Mouse (Mus musculus) limb, embryonic 10.5 days (tissue): ENCODE data around the gene Mark3. TPM values are rescaled to one million over a fixed set of nuclear protein-coding genes. Genes with fewer than 3 reads are reported as not detected.

Experiments
- DNase-seq: peaks from one replicate; pipeline ENCODE4 v3.0.0-alpha.2; 2017; ENCODE audit warnings: low spot score
- H3K27ac ChIP-seq: fragments of 300-500 bp; sonication (generic); 2 replicates; pipeline ENCODE4 v1.5.1; 2016; ENCODE audit warnings: mild to moderate bottlenecking
- H3K27me3 ChIP-seq: fragments of 300-500 bp; sonication (generic); 2 replicates; pipeline ENCODE4 v1.6.1; 2016; ENCODE audit warnings: low read depth, mild to moderate bottlenecking; ENCODE audit not compliant: poor library complexity, severe bottlenecking
- H3K36me3 ChIP-seq: fragments of 300-500 bp; sonication (generic); 2 replicates; pipeline ENCODE4 v1.6.1; 2016; ENCODE audit warnings: mild to moderate bottlenecking, moderate library complexity
- H3K4me1 ChIP-seq: fragments of 300-500 bp; sonication (generic); 2 replicates; pipeline ENCODE4 v1.6.1; 2016
- H3K4me3 ChIP-seq: fragments of 300-500 bp; sonication (generic); 2 replicates; pipeline ENCODE4 v1.5.1; 2016; ENCODE audit warnings: mild to moderate bottlenecking, moderate library complexity
- H3K9me3 ChIP-seq: fragments of 300-500 bp; sonication (generic); replicated peaks from 2 replicates; pipeline ENCODE4 v1.6.1; 2016; ENCODE audit warnings: mild to moderate bottlenecking
- WGBS: fragments of 180-500 bp; shearing (Covaris S2); methylation state at CpG from one replicate; pipeline ENCODE4 v1.1.7; 2016; 5-methylcytosine and 5-hydroxymethylcytosine counted together
- polyA plus RNA-seq: library from polyadenylated mRNA; unstranded; fragments of >200 nt; fragmentation: Nextera tagmentation; extraction: Ambion mirVana; gene quantifications from 2 replicates; pipeline ENCODE4 v1.2.1, GENCODE M21; 2016

Gene Mark3
- 47.4 and 50.6 TPM in 2 replicates for polyA plus RNA-seq

DNA sequence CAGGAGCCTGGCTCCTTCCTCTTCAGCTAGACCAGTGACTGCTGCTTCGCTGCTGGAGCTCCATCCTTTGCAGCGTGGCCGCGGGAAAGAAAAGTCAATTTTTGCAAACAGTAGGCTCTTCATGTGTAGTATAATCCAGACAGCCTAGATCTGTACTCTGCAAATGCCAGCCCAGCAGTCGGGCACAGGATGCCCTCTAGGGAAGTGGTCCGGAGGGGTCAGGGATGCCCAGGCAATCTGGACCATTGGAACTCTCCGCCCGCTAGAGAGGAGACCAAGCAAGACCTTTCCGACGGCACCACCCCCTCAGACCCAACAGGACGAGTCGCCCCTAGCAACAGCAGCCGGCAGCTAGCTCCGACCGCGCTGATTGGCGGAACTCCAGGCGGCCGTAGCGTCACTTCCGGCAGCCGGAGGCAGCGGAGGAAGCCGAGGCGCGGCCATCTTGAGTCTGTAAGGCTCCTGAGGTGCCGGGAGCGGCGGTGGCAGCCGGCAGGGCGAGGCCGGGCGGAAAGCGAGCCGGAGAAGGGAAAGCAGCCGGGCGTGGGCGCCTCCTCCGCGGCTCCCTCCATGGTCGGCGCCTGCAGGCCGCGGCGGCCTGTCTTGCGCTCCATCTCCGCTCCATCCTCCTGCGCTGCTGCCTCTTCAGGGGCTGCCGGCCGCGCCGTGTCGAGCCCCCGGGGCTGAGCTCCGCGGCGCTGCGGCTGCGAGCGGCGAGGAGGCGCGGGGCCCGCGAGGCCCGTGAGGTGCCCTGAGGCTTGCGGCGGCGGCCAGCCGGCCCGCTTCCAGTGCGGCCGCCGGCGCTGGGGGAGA, at the start of gene Mark3:
TSS of gene Mark3 (plus strand) at position 450 of the 813 bp plus-strand sequence.
- Histone ChIP-seq H3K4me3 (peak within 1 kb of the TSS; percentile 100), H3K27me3 (0 out of 2 replicates have a peak, but pooled peaks cover 3% of the 10 kb centered on the region), H3K9me3 (no peaks in the 10 kb centered on the region), H3K36me3 (peaks cover 18% of the 10 kb centered on the region), H3K4me1 (peaks cover 27% of the 10 kb centered on the region), H3K27ac (peak within 1 kb of the TSS; percentile 97)
- peak; percentile 97 for DNase-seq
- WGBS = under 1% methylated on average over 75 of the region's 75 CpGs

- Histone ChIP-seq H3K9me3 (peaks cover 3% of the 10 kb centered on the region; the same call in 1 of the 2 replicates), H3K4me3 (no peak overlapping the region), H3K36me3 (no peaks in the 10 kb centered on the region), H3K27ac (no peak overlapping the region), H3K4me1 (no peaks in the 10 kb centered on the region), H3K27me3 (no peaks in the 10 kb centered on the region)
- no peak for DNase-seq
- 83% methylated on average over 3 of the region's 3 CpGs for WGBS
These were observed 49.4 kb upstream of the Mark3 start for GRCm38 (mm10) chr12:111524883-111525282.

GRCm38 (mm10) chr12:111527643-111528281, 46.6 kb upstream of the Mark3 start:
- Histone ChIP-seq H3K9me3 (no peaks in the 10 kb centered on the region), H3K27ac (no peak overlapping the region), H3K36me3 (no peaks in the 10 kb centered on the region), H3K27me3 (no peaks in the 10 kb centered on the region), H3K4me1 (no peaks in the 10 kb centered on the region), H3K4me3 (no peak overlapping the region)
- DNase-seq = no peak
- WGBS = 73% methylated on average over 8 of the region's 8 CpGs

GRCm38 (mm10) chr12:111529192-111529591, 45.1 kb upstream of the Mark3 start:
- H3K9me3 ChIP-seq = no peaks in the 10 kb centered on the region
- H3K4me3 ChIP-seq = no peak overlapping the region
- H3K27me3 ChIP-seq = no peaks in the 10 kb centered on the region
- WGBS = 22% methylated on average over 8 of the region's 8 CpGs
- no peak for DNase-seq
- H3K36me3 ChIP-seq = no peaks in the 10 kb centered on the region
- H3K27ac ChIP-seq = no peak overlapping the region
- no peaks in the 10 kb centered on the region for H3K4me1 ChIP-seq

GRCm38 (mm10) chr12:111533096-111533794, 41.1 kb upstream of the Mark3 start:
- Histone ChIP-seq H3K4me3 (no peak overlapping the region), H3K9me3 (no peaks in the 10 kb centered on the region), H3K36me3 (no peaks in the 10 kb centered on the region; the same call in 1 of the 2 replicates), H3K27ac (no peak overlapping the region), H3K4me1 (peaks cover 8% of the 10 kb centered on the region), H3K27me3 (no peaks in the 10 kb centered on the region)
- 61% methylated on average over 11 of the region's 11 CpGs for WGBS
- no peak for DNase-seq

DNA sequence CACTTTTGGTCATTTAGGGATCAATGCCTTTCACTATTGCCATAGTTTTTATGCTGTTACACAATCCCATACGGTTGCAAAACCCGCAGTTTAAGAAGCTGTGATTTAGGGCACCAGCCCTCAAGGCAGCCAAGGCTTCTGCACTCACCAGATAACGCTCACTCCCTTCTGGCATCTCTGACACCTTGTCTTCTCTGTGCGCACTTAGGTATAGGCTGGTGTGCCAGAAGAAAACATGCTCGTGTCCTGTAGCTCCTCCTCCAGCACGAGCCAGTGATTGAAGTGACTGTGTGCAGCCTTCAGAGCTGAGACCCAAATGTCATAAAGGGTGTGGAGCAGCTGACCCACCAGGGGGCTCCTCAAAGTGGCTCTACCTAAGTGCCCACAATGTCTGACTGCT, 39.0 kb upstream of the Mark3 start:
- Histone ChIP-seq H3K4me3 (no peak overlapping the region), H3K27me3 (no peaks in the 10 kb centered on the region), H3K4me1 (peaks cover 18% of the 10 kb centered on the region), H3K27ac (no peak overlapping the region), H3K9me3 (no peaks in the 10 kb centered on the region), H3K36me3 (peaks cover 19% of the 10 kb centered on the region)
- 58% methylated on average over 6 of the region's 6 CpGs for WGBS
- DNase-seq = no peak

DNA sequence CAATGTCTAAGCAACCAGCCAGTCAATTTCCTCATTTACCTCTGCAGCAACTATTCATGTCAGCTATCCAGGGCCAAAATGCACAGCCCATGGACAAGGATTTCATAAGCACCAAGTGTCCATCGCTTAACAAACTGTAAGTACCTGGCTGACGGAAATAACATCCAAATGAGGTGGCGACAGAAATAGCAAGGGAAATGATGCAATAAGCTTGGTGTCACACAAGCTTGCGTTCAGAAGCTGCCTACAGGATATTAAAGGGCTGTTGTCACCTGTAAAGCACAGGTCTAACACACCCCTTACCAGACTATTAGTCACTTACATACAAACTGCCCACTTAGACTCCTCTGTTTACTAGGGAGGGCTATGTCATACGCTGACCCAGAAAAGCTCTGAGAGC, 38.6 kb upstream of the Mark3 start:
- Histone ChIP-seq H3K27me3 (no peaks in the 10 kb centered on the region), H3K9me3 (no peaks in the 10 kb centered on the region), H3K4me3 (no peak overlapping the region), H3K27ac (no peak overlapping the region), H3K4me1 (peaks cover 21% of the 10 kb centered on the region), H3K36me3 (peaks cover 23% of the 10 kb centered on the region)
- 87% methylated on average over 5 of the region's 5 CpGs for WGBS
- no peak for DNase-seq

DNA sequence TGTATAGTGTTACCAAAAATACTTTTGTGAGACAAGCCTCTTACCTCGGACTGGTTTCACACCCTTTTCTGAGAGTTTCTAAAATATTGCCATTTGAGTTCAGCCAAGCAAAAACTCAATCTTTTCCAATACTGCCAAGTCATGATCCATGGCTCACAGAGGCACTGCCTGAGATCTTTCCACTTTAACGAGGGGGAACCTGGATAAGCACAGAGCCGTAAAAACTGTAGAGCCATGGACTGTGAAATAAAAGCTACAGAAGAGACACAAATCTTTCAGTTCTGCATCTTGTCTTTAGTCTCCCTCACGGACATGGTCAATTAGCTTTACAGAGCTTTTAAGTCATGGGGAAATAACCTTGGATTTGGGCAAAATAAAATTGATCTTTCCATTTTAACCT, 37.6 kb upstream of the Mark3 start:
- H3K36me3 ChIP-seq = peaks cover 33% of the 10 kb centered on the region
- H3K27ac ChIP-seq = peak overlapping the region; percentile 99
- H3K4me3 ChIP-seq = peak overlapping the region; percentile 94
- no peaks in the 10 kb centered on the region for H3K27me3 ChIP-seq
- WGBS = 52% methylated on average over 4 of the region's 4 CpGs
- peaks cover 21% of the 10 kb centered on the region for H3K4me1 ChIP-seq
- H3K9me3 ChIP-seq = no peaks in the 10 kb centered on the region
- DNase-seq = no peak

GRCm38 (mm10) chr12:111537341-111537740, 37.0 kb upstream of the Mark3 start:
- Histone ChIP-seq H3K27me3 (no peaks in the 10 kb centered on the region), H3K4me1 (peaks cover 21% of the 10 kb centered on the region), H3K36me3 (peaks cover 39% of the 10 kb centered on the region), H3K27ac (peak overlapping the region; percentile 99), H3K4me3 (peak overlapping the region; percentile 94), H3K9me3 (no peaks in the 10 kb centered on the region)
- no peak for DNase-seq
- under 1% methylated on average over 22 of the region's 22 CpGs for WGBS

DNA sequence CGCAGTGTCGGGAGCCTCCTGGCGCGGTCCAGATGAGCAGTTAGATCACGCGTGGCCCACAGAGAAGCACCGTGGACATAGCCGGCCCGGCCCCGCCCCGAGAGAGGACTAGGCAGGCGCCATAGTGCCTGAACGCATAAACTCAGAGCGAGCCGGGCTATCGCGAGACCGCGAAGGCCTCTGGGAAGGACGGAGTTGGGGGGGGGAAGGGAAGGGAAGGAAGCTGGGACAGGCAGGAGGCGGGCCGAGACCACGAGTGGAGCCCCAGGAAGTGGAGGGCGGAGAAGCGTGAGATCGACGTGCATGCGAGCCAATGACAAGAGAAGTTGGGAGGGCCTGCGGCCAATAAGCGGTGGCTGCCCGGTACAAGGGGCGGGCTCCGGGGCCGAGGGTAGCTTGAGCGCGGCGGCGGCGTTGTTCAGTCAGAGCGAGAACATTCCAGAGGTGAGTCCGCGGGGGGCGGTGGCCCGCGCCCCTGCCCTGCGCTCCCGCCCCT, 36.5 kb upstream of the Mark3 start, which contains the start of gene Eif5:
TSS of gene Eif5 (plus strand) at position 221 of the 496 bp plus-strand sequence.
- no peaks in the 10 kb centered on the region for H3K9me3 ChIP-seq
- peak within 1 kb of the TSS; percentile 94 for H3K4me3 ChIP-seq
- DNase-seq = peak; percentile 99
- peaks cover 44% of the 10 kb centered on the region for H3K36me3 ChIP-seq
- H3K4me1 ChIP-seq = peaks cover 21% of the 10 kb centered on the region
- WGBS = under 1% methylated on average over 47 of the region's 47 CpGs
- H3K27ac ChIP-seq = peak within 1 kb of the TSS; percentile 99
- no peaks in the 10 kb centered on the region for H3K27me3 ChIP-seq

GRCm38 (mm10) chr12:111538292-111539040, 35.9 kb upstream of the Mark3 start:
- Histone ChIP-seq H3K4me1 (peaks cover 21% of the 10 kb centered on the region), H3K4me3 (peak overlapping the region; percentile 94), H3K27ac (peak overlapping the region; percentile 99), H3K27me3 (no peaks in the 10 kb centered on the region), H3K36me3 (peaks cover 50% of the 10 kb centered on the region), H3K9me3 (no peaks in the 10 kb centered on the region)
- under 1% methylated on average over 111 of the region's 111 CpGs for WGBS
- peak; percentile 88 for DNase-seq

DNA sequence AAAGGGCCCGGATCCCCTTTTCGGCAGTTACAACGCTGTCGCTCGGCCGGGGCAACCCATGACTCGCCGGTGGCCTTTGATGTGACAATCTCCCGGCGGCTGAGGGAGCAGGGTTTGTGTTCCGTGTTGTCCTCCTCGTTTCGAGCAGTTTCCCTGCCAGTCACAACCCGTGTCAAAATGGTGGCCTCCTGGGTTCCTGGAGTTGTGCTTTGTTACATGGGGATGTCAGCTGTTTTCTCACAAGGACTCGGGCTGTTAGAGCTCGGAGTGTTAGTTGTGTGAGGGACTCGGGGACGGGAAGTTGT, 35.3 kb upstream of the Mark3 start:
- Histone ChIP-seq H3K27ac (peak overlapping the region; percentile 99), H3K4me3 (peak overlapping the region; percentile 94), H3K9me3 (no peaks in the 10 kb centered on the region), H3K36me3 (peaks cover 56% of the 10 kb centered on the region), H3K4me1 (peaks cover 21% of the 10 kb centered on the region), H3K27me3 (no peaks in the 10 kb centered on the region)
- WGBS = 4% methylated on average over 18 of the region's 18 CpGs
- no peak for DNase-seq
